Mouse (Mus musculus) spleen, postnatal 36 days (tissue): ENCODE data around the gene Nme8.
A peak's percentile ranks its signal among the peaks of the same experiment; 100 is the strongest.

ENCODE experiments used
- DNase-seq, 2 experiments: peaks; one replicate each; pipeline ENCODE4 v3.0.0; 2022; ENCODE audit warnings: low spot score in 2 of 2, mixed read lengths in 1 of 2

Nme8 gene

DNA sequence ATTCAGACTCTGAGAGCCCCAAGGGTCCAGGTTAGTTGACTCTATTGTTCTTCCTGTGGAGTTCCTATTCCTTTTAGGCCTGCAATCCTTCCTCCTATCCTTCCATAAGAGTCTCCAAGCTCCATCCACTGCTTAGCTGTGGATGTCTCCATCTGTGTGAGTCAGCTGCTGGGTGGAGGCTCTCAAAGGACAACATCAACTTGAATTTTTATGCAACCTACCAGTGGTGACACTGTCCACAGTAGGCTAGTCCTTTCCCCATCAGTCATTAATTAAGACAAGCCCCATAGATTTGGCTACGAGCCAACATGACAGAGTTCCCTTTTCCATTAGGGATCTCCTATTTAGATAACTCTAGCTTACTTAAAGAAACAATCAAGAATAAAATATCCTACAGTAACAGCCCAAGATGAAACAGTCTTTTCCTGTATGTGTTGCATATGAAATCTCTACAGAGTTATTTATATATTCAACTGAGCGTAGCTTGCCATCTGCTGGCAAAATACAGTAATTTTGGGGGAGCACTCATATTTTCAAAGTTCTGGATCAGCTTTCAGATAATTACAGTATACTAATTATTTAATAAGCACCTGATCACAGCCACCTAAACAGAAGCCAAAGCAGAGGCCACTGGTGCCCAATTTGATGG, 57.3 kb downstream of the Nme8 start:
- DNase-seq: no peak

DNA sequence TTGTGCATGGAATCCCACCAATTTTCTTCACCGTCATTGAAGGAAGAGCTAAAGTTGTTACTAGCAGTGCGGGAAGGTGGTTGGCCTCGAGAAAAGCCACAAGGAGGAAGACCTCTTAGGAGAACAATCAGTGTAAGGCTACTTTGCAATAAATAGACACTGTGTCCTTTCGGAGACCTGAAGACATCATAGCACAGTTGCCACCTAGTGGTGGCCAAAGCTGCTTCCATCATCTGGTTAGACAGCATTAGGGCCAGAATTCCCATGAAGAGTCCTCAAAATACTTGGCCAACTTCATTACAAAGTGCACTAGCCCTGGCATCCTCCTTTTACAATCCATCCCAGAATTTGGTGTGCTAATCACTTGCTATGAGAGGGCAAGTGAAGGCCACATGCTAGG, 61.5 kb downstream of the Nme8 start:
- DNase-seq: no peak

DNA sequence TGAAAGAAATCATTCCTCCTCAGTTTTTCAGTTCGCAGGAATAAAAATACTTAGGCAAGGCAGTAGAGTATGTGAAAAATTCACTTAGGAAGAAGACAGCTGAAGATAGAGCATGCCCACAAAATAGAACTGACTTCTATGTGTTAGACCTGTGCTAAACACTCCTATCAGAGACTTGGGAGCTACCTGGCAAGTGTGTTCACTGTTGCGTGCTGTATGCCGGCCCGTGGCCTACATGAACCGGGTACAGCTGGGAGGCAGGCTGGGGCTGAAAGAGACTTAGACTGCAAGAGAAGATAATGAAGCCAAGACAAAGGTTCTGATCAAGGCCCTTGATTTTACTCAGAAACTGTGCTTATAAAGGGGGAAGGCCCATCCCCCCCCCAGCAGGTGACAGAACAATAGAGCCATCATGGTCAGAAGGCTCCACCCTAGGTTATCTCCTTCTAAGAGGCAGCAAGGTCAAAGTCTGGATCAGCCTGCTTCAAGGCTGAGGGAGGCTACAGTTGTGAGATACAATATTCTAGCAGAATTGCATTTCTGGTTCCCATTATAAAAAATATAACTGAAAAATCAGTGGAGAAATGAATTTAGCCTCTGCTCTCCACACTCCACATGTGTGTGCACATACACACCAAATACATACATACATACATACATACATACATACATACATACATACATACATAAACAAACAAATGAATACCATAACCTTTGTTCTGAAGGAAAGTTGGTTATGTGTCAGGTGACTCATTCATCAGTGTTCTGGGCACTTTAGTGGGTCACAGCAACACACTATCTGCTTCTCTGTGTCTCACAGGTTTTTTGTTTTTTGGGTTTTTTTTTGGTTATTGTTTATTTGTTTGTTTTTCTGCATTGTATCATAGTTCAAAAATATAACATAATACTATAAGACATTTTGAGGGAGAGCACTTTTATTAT, 66.6 kb downstream of the Nme8 start:
- no peak for DNase-seq

DNA sequence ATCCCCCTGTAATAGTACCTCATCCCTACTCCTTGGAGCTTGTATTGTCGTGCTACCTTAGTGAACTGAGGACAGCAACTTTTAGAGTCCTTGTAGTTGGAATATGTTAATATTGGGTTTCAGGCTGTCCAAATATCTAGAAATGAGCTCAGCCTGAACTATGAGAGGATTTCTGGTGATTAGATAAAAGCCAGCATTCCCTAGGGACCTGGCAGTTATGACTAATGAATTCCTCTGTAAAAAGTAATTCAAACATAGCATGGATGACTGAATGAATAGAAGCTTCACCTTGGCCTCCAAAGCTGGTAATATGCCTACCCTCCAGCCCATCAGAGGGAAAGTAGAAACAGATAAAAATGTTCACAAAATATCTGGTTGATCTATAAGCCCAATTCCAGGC, 71.1 kb downstream of the Nme8 start:
- no peak for DNase-seq

DNA sequence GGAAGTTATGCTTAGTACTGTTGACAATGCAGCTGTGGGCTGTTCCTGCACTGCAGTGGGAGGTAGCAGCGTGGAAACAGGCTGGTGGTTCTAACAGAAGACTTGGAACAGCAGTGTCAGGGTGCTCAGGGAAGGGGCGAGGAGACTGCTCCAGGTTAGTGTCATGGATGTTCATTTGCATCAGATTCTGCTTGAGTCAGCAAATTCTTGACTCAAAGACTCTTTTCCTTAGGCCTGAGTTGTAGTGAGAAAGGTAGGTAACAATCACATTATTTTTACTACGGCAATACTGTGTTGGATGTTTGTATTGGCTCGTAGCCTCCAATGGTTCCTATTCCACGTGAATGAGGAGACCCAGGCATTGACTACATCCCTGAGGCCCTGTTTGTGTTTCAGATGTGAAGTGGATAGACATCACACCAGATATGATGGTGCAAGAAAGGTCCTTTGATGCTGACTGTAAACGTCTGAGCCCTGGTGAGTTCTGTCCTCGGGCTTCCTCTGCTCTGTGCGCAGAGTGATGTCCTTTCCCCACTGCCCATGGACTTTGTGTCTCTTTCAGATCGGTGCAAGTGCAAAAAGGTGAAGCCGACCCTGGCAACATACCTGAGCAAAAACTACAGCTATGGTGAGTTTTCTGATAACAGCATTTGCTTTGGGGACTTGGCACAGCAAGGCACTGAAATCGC, 72.8 kb downstream of the Nme8 start:
- DNase-seq: no peak

DNA sequence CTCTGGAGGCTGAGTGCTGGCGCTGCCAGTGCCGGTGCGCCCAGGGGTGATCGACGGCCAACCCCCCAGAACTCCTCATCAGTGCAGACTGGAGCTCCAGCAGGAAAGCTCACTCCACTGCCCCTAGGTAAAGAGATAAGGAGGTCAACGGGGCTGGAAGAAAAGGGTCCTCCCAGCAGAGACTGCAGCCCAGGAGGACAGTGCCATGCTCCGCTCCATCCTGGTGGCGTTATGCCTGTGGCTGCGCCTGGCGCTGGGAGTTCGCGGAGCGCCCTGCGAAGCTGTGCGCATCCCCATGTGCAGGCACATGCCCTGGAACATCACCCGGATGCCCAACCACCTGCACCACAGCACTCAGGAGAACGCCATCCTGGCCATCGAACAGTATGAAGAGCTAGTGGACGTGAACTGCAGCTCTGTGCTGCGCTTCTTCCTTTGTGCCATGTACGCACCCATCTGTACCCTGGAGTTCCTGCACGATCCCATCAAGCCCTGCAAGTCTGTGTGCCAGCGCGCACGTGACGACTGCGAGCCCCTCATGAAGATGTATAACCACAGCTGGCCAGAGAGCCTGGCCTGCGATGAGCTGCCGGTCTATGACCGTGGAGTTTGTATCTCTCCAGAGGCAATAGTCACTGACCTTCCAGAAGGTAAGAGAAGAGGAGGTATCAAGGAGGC, 74.2 kb downstream of the Nme8 start:
- no peak for DNase-seq

DNA sequence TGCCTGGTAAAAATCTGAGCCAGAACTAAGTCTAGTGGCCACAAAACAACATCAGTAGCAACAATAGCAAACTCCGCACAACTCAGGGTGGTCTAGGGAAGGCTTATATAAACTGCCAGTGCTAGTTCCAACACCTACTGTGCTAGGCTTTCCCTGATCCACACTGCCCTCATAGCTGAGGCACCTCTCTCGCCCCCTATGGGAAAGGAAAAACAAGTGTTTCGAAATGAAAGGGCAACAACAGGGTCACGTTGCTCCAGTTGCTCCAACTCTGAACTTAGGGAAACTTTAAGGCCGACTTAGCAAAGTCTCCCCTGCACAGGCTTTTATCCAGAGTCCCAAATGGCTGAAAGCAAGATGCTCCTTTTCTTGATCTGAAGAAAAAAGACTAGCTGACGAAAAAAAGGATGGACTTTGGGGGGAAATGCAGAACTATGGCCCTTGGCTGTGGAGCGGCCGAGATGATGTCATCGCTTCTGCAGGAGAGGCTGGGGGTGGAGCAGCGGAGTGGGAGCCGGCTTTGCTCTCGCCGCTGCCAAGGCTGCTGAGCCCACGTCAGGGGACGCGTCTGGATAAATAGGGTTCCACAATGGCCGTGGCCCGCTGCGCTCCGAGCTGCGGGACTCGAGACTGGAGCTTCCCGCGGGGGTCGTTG, 74.9 kb downstream of the Nme8 start, which contains the start of gene Sfrp4:
TSS of gene Sfrp4 (plus strand) at position 532 of the 655 bp plus-strand sequence.
- DNase-seq: peak; percentile 4 to 7

DNA sequence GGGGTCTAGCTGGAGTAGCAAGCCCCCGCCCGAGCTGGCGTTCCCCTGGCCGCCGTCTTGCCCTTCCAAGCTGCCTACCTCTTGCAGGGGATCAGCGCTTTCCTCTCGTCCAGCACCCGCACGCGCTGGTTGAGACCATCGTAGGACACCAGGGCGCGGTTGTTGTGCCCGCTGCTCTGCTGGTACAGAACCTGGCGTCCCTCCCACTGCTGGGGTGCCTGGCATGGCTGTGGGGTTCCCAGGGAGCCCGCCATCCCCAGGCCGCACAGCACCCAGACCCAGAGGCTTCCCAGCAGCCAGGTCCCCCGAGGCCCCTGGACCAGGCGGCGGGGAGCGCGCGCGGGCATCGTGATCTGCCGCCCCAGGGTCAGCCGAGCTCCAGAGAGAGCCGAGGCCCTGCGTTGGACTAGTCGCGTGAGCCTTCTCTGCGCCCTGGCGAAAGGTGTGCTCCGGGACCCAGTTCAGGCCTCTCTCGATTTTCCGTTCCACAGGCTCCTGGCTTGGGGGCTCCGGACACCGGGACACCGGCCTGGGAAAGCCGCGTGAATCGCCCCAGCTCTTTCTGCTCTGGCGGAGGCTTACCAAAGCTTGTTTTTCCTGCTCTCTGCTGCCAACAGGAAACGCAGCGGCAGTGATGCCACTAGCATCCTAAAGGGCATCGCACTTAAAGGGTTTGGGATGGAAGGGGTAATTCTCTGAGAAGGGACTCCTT, 78.2 kb downstream of the Nme8 start, which contains the start of gene Epdr1:
TSS of gene Epdr1 (minus strand) at position 712 of the 712 bp plus-strand sequence.
- peak; percentile 19 to 44 for DNase-seq

DNA sequence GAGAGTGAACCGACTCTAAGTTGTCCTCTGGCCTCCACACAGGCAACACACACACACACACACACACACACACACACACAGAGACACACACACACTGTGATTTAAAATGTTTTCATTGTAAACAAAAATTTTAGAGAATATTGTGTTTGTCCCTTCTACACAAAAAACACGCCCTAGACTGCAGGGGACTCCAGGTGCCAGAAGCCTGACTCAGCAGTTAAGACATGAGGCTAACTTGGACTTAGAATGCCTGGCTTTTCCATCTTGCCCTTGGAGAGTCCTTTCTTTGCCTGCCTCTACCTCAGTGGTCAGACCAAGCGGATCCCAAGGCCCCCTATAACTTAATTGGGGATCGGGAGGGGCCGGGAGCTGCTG, 78.8 kb downstream of the Nme8 start:
- DNase-seq: peak in 1 of 2 experiments; percentile 12

DNA sequence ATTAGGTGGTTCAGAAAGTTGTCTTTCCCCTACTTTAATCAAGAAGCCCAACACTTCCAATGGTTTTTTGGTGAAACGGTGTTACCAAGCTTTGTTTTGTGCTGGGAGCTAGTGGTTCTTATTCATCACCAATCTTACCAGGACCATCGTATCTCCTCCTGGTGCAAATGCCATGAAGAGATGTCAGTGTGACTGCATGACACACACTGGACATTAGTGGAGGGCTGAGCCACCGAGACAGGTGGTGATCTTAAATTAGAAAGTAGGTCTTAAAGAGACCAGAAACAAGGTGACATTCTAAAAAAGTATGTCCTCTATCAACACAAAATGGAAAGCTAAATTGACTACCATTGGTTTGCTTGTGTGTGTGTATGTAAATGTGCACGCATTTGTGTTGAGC, 79.5 kb downstream of the Nme8 start:
- no peak for DNase-seq

DNA sequence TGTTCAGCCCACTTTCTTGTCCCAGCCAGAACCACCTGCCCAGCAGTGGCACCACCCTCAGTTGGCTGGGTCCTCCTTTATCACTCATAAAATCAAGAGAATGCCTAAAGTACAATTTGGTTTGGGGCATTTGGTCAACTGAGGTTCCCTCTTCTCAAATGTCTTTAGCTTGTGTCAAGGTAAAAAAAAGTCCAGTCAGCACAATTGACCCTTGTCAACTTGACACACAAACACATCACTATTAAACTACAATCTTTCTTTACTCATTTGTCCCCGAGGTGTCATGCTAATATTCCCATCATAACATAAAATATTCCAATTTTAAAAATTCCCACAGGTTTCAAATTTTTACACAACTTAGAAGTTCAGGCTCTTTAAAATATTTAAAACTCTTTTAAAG, 83.3 kb downstream of the Nme8 start:
- DNase-seq: no peak

DNA sequence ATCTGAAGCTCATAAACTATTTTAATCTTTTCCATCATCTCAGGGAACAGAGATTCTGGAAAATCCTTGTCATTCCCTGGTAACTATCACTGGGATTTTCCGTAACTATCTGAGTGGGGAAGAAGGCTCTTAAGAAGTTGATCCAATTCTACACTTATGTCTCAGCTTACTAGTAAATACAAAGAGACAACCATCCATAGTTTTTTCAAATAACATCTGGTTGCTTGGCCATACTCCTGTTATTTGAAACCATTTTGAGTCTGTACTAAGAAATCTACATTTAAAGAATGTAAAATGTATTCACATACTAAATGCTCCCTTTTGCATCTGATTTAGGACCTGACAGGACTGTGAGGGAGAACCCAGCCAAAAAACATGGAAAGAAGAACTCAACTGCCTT, 84.2 kb downstream of the Nme8 start:
- DNase-seq: no peak

DNA sequence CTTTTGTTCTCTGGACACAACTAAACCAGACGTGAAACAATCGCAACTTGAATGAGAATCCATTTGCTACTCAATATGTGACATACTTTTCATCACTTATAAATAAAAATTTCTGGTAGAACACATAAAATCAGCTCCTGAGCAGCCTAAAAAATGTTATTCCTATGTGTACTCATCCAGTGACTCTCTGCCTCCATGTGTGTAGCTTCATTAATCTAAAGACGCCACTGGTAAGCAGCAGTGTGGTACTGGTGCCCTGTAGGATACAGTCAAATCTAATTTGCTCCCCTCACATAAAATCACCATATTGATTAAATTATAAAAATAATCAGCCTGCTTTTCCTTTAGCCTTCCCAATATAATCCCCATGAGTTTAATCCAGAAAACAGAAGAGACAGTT, 84.6 kb downstream of the Nme8 start:
- DNase-seq: no peak

DNA sequence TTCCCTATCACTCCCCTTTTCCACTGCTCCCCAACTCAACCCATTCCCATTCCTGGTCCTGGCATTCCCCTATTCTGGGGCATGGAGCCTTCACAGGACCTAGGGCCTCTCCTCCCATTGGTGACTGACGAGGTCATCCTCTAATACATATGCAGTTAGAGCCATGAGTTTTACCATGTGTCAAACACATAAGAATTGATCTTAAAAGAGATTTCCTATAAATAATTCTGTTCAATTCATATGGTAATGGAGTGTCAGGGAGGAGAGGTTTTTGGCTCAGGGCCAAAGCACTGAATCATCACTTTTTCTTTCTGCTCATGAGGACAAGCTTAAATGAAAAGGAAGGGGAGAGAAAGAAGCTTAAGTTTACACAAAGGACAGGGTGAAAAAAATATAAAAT, 85.2 kb downstream of the Nme8 start:
- no peak for DNase-seq

DNA sequence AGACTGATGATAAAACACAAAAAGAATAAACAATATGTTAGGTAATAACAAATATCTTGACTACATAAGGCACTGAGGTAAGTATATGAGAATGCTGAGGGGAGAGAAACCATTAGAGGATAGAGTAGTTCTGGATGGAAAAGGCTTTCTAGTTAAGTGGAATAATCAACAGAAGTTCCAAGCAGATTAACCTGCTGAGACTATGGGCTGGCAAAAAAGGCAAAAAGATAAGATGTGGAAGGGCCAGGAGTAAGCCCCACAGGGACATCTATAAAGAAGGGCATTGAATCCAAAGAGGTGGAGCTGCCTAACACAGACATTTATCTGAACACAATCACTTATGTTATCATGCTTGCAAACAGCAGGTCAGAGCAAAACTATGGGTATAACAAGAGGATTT, 89.5 kb downstream of the Nme8 start:
- DNase-seq: no peak

DNA sequence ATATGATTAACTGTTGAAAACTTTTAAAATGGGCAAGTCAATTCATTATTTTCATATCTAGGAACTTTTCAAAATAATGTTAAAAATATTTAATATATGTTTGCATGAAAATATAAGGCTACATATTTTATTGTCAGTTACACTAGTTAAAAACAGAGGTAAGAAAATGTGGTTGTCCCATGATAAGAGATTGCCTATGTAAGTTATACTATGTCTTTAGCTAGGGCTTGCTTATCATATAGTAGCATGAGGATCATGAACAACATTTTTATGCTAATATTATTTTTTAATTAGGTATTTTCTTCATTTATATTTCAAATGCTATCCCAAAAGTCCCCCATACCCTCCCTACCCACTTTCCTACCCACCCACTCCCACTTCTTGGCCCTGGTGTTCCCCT, 92.7 kb downstream of the Nme8 start:
- no peak for DNase-seq

DNA sequence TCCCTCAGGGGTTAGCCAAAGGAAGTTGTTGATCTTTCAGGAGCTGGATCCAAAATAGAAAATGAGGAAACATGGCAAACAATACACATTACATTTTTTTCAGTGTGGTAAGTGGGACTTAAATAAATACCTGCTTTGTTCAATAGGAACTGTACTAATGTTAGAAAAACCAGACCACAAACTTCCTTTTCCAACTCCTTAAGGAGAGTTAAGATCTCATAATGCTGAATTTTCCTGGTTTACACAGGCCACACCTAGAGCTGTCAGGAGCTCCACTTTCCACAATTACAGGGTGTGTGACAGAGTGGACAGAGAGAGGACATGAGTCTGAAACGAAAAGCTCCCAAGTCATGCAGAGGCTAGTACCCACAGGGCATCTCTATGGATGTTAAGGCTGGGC, 93.9 kb downstream of the Nme8 start:
- no peak for DNase-seq

DNA sequence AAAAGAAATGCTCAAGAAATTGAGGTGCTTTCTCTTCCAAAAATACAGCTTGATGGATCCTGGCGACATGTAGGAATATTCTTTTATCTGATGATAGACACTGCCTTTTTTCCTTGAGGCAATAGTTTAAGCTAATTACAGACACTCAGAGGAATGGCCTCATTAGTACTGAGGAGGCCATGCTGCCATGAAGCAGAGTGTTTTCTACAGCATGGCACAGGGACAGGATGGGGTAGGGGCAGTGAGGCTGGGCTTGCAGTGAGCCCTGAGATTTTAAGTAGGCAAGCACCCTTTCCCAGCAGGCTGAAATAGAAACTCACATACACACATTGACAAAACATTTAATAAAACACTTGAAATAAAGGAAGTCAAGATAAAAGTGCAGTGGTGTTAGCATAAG, 95.1 kb downstream of the Nme8 start:
- no peak for DNase-seq

DNA sequence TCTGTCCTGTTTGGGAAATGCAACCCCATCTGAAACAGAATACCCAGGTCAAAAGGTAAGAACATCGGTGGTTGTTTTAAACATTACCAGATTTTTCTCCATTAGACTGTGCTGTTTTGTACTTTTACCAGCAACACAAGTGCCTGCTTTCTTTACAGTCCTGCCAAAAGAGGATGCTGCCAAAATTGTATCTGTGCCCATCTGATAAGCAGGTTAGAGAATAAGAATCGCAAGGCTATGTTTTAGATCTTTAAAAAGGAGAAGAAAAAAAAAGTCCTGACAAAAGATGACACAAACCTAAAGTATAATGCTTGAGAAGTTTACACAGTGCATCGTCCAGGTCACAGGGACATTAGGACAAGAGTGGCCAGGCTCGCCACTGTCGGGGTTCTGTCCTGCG, 98.4 kb downstream of the Nme8 start:
- DNase-seq: no peak

DNA sequence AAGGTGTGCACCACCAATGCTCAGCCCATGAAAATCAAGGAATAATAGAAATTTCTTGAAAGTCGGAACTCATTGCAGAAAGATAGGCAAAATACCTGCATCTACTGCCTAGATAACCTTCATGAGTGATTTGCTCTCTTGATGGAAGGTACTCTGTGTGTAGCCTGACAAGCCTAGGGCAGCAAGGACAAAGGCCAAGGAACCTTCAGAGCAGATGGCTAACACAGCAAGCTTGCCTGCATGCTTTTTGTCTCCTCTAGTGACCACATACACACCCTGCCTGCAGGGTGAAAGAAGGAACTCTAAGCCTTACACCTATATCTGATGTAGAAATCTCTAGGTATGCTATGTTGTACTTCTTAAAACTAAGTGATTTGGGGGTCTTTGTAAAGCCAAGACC, 102.5 kb downstream of the Nme8 start:
- no peak for DNase-seq
